Mouse (Mus musculus): ENCODE measurements around the gene Iffo1.
A peak's percentile ranks its signal among the peaks of the same experiment; 100 is the strongest.
"Not testable (repeated sequence)": the region's sequence is repeated elsewhere in the genome, so short reads cannot be mapped to it uniquely, and the experiment has no call there.

The Iffo1 gene

DNA sequence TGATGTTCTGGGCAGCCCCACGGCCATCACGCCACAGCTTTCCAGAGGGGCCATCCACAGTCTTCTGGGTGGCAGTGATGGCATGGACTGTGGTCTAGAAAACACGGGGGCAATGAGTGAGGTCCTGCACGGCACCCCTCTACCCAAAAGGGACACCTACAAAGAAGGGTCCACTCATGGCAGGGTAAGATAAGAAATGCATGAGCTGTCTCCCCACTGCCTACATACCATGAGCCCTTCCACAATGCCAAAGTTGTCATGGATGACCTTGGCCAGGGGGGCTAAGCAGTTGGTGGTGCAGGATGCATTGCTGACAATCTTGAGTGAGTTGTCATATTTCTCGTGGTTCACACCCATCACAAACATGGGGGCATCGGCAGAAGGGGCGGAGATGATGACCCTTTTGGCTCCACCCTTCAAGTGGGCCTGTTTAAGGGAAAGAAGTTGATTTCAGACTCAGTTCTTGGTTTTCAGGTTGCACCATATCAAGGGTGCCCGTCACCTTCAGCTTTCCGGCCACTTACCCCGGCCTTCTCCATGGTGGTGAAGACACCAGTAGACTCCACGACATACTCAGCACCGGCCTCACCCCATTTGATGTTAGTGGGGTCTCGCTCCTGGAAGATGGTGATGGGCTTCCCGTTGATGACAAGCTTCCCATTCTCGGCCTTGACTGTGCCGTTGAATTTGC lies 17.7 kb downstream of the Iffo1 start:
- H3K36me3 ChIP-seq (ENCODE audit: control insufficient read depth, insufficient read depth, low read length, poor library complexity, severe bottlenecking); DNase-seq (ENCODE audit: low read depth, low spot score); H3K27me3 ChIP-seq (ENCODE audit: control insufficient read depth, insufficient read depth, low read length, poor library complexity, severe bottlenecking): not testable (repeated sequence)

GRCm38 (mm10) chr6:125163801-125164657 lies 19.0 kb downstream of the Iffo1 start:
- Histone ChIP-seq H3K27me3 (ENCODE audit: control insufficient read depth, insufficient read depth, low read length, poor library complexity, severe bottlenecking) (no peaks in the 10 kb centered on the region), H3K36me3 (ENCODE audit: control insufficient read depth, insufficient read depth, low read length, poor library complexity, severe bottlenecking) (no peaks in the 10 kb centered on the region; the same call in 1 of the 2 replicates)
- DNase-seq (ENCODE audit: low read depth, low spot score), result no peak

DNA sequence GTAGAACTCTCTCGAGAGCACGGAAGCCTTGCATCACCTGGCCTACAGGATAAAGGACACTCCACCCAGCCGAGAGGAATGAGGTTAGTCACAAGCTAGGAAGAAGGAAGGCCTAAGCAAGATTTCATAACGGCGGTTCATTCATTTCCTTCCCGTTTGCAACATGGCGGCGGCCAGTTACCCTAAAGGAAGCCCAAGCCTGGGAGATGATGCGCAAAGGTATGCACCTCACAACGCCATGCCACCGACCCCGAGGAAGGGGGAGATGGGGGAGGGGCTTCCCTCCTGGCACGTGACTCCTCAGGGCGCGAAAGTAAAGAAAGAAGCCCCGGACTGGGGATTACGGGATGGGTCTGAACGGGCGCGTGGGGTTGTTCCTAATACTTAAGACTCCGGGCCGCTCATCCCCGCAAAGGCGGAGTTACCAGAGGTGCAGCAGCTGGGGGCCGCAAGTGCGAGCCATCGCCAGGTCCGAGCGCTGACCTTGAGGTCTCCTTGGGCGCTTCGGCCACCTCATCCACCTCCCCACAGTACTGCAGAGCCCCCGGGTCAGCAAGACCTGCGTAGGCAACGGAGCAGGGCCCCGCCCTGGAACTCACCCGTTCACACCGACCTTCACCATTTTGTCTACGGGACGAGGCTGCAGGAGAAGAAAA lies 19.8 kb downstream of the Iffo1 start:
- no peaks in the 10 kb centered on the region; the same call in 1 of the 2 replicates for H3K36me3 ChIP-seq (ENCODE audit: control insufficient read depth, insufficient read depth, low read length, poor library complexity, severe bottlenecking)
- H3K27me3 ChIP-seq (ENCODE audit: control insufficient read depth, insufficient read depth, low read length, poor library complexity, severe bottlenecking), result no peaks in the 10 kb centered on the region
- peak; percentile 67 for DNase-seq (ENCODE audit: low read depth, low spot score)

DNA sequence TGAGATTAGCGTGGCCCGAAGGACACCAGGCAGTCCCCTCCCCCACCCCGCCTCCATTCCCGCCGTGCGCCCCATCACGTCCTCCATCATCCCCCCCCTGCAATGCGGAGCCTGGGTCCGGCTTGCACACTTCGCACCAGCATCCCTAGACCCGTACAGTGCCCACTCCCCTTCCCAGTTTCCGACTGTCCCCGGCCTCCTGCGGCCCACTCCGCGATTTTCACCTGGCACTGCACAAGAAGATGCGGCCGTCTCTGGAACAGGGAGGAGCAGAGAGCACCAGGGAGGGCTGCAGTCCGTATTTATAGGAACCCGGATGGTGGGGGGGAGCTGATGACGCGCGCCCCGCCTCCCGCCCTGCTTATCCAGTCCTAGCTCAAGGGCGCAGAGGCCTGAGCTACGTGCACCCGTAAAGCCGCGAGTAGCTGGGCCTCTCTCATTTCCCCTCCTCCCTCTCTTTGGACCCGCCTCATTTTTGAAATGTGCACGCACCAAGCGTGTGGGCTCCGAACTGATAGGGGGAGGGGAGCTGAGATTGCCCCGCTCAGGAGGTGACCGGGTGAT lies 20.4 kb downstream of the Iffo1 start:
- Histone ChIP-seq H3K27me3 (ENCODE audit: control insufficient read depth, insufficient read depth, low read length, poor library complexity, severe bottlenecking) (no peaks in the 10 kb centered on the region), H3K36me3 (ENCODE audit: control insufficient read depth, insufficient read depth, low read length, poor library complexity, severe bottlenecking) (peaks cover 2% of the 10 kb centered on the region; the same call in 1 of the 2 replicates)
- peak; percentile 97 for DNase-seq (ENCODE audit: low read depth, low spot score)

- DNase-seq (ENCODE audit: low read depth, low spot score), result peak; percentile 20
- no peaks in the 10 kb centered on the region for H3K27me3 ChIP-seq (ENCODE audit: control insufficient read depth, insufficient read depth, low read length, poor library complexity, severe bottlenecking)
Measured at GRCm38 (mm10) chr6:125166051-125166751, 21.2 kb downstream of the Iffo1 start, which contains the start of gene Gapdh. Gene Gapdh (minus strand): TSS chr6:125166467.

DNA sequence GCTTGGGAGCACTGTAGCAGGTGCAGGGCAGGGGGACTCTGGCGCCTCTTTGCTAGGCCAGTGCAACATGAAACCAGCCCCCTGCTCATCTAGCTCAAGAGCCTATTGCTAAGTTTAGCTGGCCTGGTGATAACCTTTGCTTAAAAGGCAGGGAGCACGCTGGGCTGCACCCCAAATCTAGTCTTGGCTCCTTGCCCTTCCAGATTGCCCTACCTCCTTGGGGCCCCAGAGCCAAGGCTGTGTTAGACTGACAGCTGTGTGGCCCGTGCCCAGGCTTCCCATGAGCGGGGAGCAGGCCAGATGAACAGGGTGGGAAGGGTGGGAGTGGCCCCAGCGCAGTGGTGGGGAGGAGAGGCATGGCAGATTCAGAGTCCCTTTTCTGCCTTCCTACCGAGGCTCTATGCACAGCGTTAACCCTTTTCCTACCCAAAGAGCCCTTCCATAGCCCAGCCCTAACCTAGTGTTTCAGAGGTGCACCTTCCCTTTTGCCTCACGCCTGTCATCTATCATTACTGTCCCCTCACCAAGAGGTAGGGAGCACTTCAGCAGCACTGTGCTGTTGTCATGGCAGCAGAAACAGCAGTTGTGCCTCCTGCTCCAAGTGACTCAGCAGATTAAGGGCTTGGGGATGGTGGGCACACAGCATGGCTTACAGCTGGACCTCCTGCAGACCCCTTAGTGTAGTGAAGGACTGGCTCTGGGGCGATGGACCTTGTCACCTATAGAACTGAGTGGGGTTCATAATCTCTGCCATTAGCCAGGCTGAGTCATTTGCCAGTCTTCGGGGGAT lies 22.0 kb downstream of the Iffo1 start:
- no peak for DNase-seq (ENCODE audit: low read depth, low spot score)
- H3K36me3 ChIP-seq (ENCODE audit: control insufficient read depth, insufficient read depth, low read length, poor library complexity, severe bottlenecking), result 0 out of 2 replicates have a peak, but pooled peaks cover 2% of the 10 kb centered on the region
- H3K27me3 ChIP-seq (ENCODE audit: control insufficient read depth, insufficient read depth, low read length, poor library complexity, severe bottlenecking), result no peaks in the 10 kb centered on the region

More at GRCm38 (mm10) chr6:125166051-125166751, 21.2 kb downstream of the Iffo1 start, which contains the start of gene Gapdh:
- 0 out of 2 replicates have a peak, but pooled peaks cover 2% of the 10 kb centered on the region for H3K36me3 ChIP-seq (ENCODE audit: control insufficient read depth, insufficient read depth, low read length, poor library complexity, severe bottlenecking)

DNA sequence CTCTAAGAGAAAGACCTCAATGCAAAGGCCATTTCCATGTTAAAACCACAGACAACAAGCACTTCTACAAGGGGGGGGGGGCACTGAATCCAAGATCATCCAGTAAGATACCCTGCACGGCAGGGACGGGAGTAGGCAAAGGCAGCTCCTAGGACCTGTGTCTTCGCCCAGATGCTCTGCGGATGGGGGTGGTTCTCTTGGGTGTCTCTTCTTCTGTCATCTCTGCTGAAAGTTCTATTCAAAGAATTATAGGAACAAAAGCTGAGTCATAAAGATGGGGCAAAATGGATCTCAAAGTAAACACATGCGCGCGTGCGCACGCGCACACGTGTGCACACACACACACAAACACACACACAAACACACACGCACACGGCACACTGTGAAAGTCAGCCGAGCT lies 23.0 kb downstream of the Iffo1 start:
- no peak for DNase-seq (ENCODE audit: low read depth, low spot score)
- H3K27me3 ChIP-seq (ENCODE audit: control insufficient read depth, insufficient read depth, low read length, poor library complexity, severe bottlenecking), result no peaks in the 10 kb centered on the region
- 0 out of 2 replicates have a peak, but pooled peaks cover 2% of the 10 kb centered on the region for H3K36me3 ChIP-seq (ENCODE audit: control insufficient read depth, insufficient read depth, low read length, poor library complexity, severe bottlenecking)

- Histone ChIP-seq H3K36me3 (ENCODE audit: control insufficient read depth, insufficient read depth, low read length, poor library complexity, severe bottlenecking) (peaks cover 2% of the 10 kb centered on the region; the same call in 1 of the 2 replicates), H3K27me3 (ENCODE audit: control insufficient read depth, insufficient read depth, low read length, poor library complexity, severe bottlenecking) (no peaks in the 10 kb centered on the region)
- DNase-seq (ENCODE audit: low read depth, low spot score), result no peak
Measured at GRCm38 (mm10) chr6:125170194-125170593, 25.2 kb downstream of the Iffo1 start.

- DNase-seq (ENCODE audit: low read depth, low spot score), result no peak
- no peaks in the 10 kb centered on the region for H3K27me3 ChIP-seq (ENCODE audit: control insufficient read depth, insufficient read depth, low read length, poor library complexity, severe bottlenecking)
- peaks cover 2% of the 10 kb centered on the region for H3K36me3 ChIP-seq (ENCODE audit: control insufficient read depth, insufficient read depth, low read length, poor library complexity, severe bottlenecking)
Measured at GRCm38 (mm10) chr6:125172474-125172873, 27.4 kb downstream of the Iffo1 start.

- Histone ChIP-seq H3K36me3 (ENCODE audit: control insufficient read depth, insufficient read depth, low read length, poor library complexity, severe bottlenecking) (peaks cover 2% of the 10 kb centered on the region), H3K27me3 (ENCODE audit: control insufficient read depth, insufficient read depth, low read length, poor library complexity, severe bottlenecking) (no peaks in the 10 kb centered on the region)
- DNase-seq (ENCODE audit: low read depth, low spot score), result no peak
Measured at GRCm38 (mm10) chr6:125173256-125173655, 28.2 kb downstream of the Iffo1 start.

GRCm38 (mm10) chr6:125175469-125175868 lies 30.4 kb downstream of the Iffo1 start:
- no peak for DNase-seq (ENCODE audit: low read depth, low spot score)
- no peaks in the 10 kb centered on the region; the same call in none of the 2 replicates for H3K36me3 ChIP-seq (ENCODE audit: control insufficient read depth, insufficient read depth, low read length, poor library complexity, severe bottlenecking)
- H3K27me3 ChIP-seq (ENCODE audit: control insufficient read depth, insufficient read depth, low read length, poor library complexity, severe bottlenecking), result no peaks in the 10 kb centered on the region

DNA sequence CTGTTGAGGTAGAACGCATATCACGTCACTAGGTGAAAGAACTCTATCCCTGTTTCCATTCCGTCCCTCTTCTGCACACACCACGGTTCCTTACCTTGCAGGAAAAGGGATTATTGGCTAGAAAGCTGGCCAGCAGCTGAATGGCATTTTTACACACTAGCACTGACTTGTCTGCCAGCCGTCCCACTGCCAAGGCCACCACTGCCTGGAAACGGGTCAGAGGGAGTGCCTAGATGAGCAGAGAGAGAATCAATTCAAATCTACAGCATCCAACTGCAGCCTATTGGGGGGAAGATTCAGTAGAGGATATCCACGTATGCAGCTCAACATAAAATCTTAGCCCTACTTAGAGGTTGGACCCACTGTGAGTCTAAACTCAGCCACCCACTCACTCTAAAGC lies 34.6 kb downstream of the Iffo1 start:
- DNase-seq (ENCODE audit: low read depth, low spot score), result no peak
- H3K36me3 ChIP-seq (ENCODE audit: control insufficient read depth, insufficient read depth, low read length, poor library complexity, severe bottlenecking), result peaks cover 7% of the 10 kb centered on the region
- no peaks in the 10 kb centered on the region for H3K27me3 ChIP-seq (ENCODE audit: control insufficient read depth, insufficient read depth, low read length, poor library complexity, severe bottlenecking)

DNA sequence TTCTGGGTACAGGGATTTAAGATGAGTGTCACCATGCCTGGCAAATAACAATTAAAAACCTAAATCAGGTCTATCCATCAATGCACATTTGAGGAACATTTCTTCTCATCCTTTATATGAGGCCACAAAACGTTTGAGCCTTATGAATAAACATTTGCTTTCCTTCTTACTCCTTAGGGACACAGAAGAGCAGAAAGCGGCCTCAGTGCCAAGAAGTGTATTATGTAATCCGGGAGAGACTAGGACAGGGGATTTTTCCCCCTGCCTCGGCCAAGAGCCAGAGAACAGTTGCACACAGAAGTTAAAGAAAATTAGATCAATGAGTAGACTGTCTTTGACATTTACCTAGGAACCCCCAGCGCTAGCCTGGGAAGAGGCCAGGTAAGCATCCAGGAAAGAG lies 37.1 kb downstream of the Iffo1 start:
- peaks cover 10% of the 10 kb centered on the region for H3K36me3 ChIP-seq (ENCODE audit: control insufficient read depth, insufficient read depth, low read length, poor library complexity, severe bottlenecking)
- DNase-seq (ENCODE audit: low read depth, low spot score), result no peak
- H3K27me3 ChIP-seq (ENCODE audit: control insufficient read depth, insufficient read depth, low read length, poor library complexity, severe bottlenecking), result no peaks in the 10 kb centered on the region

Measured in splenic B cell, adult 2 months (primary cell).